Mouse (Mus musculus): ENCODE results near the gene Pitx2.

Pitx2 gene

DNA sequence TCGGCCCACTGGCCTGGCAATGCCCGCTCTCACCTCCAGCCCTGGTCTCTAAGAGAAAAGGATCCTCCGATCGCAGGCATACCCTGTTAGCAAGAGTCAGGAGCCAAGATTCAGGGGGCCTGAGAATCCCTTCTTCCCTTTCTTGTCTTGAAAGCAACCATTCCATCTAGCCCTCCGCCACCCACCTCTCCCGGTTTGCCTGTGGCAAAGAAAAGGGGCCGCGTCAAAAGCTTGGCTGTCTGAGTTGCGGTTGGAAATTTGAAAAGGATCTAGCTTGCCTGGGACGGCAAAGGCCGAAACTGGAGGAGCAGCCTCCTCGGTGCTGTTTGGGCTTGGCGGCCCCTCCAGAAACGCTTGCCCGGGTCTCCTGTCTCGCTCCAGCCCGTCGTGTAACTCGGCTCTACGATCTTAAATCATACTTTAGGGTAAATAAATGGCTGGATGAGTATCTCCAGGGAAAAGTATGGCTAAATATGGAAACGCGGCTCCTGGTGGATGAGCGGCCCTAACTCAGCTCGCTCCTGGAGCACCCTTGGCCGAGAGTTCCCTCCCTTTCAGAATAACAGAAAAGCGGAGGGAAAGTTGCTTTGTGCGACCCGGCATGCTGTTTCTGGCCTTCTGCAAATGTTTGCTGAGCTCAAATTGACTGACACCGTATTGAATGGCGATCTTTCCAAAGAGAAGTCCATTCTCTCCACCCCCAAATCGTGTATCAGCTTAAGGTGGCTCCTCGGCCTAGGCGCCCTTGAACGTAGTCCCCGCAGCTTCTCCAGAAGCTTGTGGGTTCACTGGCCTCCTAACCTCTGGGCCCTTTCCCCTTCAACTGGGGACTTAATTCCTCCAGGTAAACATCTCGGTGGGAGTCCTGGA, 3.4 kb downstream of the Pitx2 start:
- DNase-seq (ENCODE audit: low spot score in 2 of 2): no peak

DNA sequence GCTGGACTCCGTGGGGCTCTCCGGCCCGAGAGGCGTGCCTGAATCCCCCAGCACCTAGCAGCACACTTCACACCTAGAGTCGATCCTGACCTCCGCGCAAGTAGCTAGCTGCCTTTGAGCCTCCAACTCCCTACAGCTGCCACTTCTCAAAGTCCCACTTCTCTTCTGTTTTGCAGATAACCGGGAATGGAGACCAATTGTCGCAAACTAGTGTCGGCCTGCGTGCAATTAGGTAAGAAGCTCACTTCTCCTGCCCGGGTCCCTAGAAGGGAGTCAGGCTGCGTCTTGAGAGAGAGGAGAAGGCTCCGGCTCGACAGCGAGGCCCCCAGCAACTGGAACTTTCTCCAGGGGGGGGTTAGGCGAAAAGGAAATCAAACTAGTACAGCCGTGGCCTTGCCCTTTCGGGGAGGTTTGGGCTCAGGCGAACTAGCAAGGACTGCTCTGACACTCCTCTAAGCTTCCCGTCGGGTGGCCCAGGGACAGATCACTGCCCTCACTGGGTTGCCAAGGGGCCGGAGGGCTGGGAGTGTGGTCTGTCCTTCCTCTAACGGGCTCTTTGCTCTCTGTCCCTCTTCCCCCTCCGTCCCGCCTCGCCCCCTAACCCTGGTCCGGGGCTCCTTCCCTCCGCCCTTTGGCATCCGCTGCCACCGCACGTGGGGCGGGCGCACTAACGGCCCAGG, 4.2 kb downstream of the Pitx2 start:
- no peak for DNase-seq (ENCODE audit: low spot score in 2 of 2)

GRCm38 (mm10) chr3:129204441-129205313, 5.0 kb downstream of the Pitx2 start:
- peak; percentile 71 to 89 for DNase-seq (ENCODE audit: low spot score in 2 of 2)

DNA sequence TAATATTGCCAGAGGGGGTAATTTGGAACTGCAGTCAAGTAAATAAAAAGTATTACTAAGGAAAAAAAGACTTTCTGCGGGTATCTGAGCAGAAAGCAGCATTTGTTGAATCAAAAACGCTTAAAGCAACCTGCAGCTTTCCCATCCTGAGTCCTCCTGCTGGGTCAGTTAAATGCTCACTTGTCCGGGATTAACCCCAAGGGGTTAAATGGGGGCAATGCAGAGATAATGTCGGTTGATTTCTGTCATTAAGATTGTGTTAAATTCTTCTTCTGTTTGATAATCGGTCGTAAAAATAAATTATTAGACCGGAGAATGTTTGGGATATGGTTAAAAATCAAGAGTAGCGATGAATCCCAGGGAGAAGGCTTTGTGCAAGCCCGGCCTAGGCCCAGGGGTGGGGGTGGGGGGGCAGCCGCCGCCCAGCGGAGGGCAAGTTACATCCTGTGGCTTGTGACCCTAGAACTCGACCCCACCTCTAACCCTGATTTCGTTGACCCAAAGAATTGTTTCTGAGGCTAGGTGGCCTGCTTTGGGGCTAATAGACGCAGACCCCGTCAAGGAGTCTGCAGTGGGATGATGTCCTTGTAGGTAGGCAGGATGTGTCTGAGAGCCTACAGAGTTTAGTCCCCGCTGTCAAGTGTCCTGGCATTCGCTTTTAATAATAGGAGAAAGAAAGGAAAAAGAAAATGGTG, 6.0 kb downstream of the Pitx2 start:
- DNase-seq (ENCODE audit: low spot score in 2 of 2): no peak

DNA sequence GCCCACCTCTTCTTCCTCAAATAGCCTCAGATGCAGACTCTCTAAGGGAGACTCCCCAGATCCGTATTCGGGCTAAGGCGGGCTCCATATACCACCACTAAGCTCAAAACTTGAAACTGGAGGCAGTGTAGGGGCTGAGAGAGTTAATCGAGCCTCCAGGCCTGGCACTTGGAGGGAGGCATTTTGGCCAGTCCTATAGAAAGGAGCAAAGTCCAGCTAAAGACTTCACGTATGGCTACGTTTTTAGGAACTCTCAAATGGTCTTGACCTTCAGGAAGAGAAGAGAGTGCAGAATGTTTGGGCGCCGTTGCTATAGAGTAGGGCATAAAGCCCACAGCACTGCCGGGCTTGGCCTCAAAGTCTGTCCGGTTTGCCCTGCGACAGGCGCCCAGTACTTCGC, 7.1 kb downstream of the Pitx2 start:
- no peak for DNase-seq (ENCODE audit: low spot score in 2 of 2)

GRCm38 (mm10) chr3:129207231-129208030, 7.8 kb downstream of the Pitx2 start:
- DNase-seq (ENCODE audit: low spot score in 2 of 2): no peak

- no peak for DNase-seq (ENCODE audit: low spot score in 2 of 2)
Observed at GRCm38 (mm10) chr3:129208031-129208380, 8.3 kb downstream of the Pitx2 start.

DNA sequence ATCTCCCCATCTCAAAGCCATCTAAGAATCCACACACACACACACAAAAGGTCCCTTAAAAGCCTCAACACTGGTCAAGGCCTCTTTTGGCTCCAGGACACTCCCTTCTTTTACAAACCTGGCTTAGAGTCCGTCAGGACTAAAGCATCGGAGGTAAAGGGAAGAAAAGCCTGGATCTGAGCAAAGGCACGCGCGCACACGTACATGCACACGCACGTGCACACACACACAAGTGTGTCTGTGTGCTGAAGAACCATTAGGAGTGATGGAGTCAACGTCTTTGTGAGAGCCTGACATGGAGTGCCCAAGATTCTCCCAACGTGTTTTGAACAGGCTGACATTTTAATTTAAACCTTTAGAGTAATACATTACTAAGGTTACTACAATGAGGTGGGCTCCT, 8.7 kb downstream of the Pitx2 start:
- DNase-seq (ENCODE audit: low spot score in 2 of 2): no peak

- DNase-seq (ENCODE audit: low spot score in 2 of 2): no peak
Observed at GRCm38 (mm10) chr3:129209266-129209665, 9.6 kb downstream of the Pitx2 start.

- DNase-seq (ENCODE audit: low spot score in 2 of 2): no peak
Observed at GRCm38 (mm10) chr3:129209771-129210170, 10.1 kb downstream of the Pitx2 start.

DNA sequence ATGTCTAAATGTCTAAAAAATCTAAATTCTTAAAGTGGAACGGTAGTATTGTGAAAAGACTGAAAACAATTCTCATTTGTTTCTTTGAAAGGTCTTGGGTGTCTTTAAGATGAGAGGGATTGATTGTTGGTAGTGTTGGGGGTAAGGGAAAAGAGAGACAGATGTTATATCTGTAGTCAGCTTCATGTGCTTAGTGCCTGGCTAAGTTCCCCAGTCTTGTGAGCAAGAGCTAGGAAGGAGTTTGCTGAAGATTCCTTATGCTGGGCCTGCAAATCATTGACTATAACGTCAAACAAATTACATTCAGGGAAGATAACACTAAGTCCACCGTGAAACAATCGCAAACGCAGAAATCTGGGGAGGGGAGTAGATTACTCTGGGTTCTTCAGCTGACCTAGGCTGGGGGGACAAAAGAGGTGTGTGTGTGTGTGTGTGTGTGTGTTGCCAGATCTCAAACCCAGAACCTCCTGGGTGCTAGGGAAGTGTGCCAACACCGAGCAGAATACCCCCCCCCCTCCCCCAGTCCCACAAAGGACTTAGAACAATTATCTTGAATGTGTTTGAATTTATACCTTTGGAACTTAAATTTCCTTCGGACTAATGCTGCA, 12.5 kb downstream of the Pitx2 start:
- DNase-seq (ENCODE audit: low spot score in 2 of 2): no peak

DNA sequence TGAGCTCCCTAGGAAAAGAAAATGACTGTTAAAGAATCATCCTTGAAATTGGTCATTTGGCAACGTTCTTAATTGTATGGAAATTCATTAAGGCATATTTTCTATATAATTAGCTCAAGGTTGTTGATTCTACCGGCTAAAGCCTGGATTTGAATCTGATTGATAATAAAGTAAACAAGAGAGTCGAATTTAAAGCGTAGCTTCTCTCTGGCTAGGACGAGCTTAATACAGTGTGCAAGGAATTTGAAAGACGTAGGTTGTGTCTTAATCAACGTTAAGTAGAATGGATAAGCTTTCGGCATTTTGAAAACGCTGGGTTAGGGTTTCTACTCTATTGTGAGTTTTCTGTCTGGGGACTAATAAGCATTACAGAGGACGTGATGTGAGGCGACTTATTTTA, 13.1 kb downstream of the Pitx2 start:
- no peak for DNase-seq (ENCODE audit: low spot score in 2 of 2)

DNA sequence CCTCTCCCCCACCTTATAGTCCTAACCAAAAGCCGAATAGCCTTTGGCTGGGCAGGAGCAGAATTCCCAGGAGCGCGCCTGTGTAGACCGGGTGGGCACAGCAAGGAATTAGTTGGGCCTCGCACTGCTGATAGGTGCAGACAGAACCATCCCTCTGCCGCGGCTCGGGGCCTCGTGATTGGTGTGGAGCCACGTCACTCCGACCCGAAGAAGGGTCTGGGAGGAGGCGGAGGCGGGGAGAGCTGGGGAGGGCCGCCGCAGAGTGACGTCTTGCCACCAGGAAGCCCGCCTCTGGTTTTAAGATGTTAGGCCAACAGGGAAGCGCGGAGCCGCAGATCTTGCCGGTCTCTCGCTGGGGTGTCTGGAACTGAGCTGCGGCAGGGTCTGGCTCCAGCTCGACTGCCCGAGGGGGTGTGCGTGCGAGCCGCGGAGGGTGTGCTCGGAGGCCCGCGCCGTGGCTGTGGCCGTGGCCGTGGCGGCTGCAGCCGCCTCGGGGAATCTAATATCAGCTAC, 14.0 kb downstream of the Pitx2 start:
- DNase-seq (ENCODE audit: low spot score in 2 of 2): peak; percentile 62 to 85

DNA sequence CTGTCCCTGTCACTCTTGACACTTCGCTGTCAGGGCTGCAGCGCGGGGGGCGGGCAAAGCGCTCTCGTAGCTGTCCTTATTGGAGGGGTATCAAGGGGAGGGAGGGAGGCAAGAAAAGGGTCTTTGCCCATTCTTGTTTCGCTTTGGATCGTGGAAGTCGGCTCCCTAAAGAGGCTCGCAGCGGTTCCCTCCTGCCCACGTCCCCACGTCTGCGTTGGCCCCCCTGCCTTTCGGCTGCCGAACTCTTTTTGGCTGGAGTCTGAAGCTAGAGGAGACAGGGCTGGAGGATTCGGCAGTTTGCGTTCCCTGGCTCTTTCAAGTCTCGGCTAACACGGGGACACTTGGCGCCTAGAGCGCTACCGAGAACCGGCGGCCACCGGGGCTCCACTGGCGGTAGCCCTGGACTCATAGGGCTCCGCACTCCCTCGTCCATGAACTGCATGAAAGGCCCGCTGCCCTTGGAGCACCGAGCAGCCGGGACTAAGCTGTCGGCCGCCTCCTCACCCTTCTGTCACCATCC, 14.5 kb downstream of the Pitx2 start:
- DNase-seq (ENCODE audit: low spot score in 2 of 2): no peak

- no peak for DNase-seq (ENCODE audit: low spot score in 2 of 2)
Observed at GRCm38 (mm10) chr3:129214666-129215161, 15.0 kb downstream of the Pitx2 start.

GRCm38 (mm10) chr3:129215241-129215750, 15.6 kb downstream of the Pitx2 start:
- DNase-seq (ENCODE audit: low spot score in 2 of 2): no peak

- DNase-seq (ENCODE audit: low spot score in 2 of 2): no peak
Observed at GRCm38 (mm10) chr3:129215751-129216331, 16.2 kb downstream of the Pitx2 start.

GRCm38 (mm10) chr3:129216491-129216890, 16.8 kb downstream of the Pitx2 start:
- DNase-seq (ENCODE audit: low spot score in 2 of 2): no peak

GRCm38 (mm10) chr3:129216911-129217561, 17.4 kb downstream of the Pitx2 start:
- DNase-seq (ENCODE audit: low spot score in 2 of 2): no peak

Measured in cerebellum, postnatal 4 days (tissue).